Mouse (Mus musculus) stomach, embryonic 16.5 days (tissue): Measurements from ENCODE around the gene Hist2h4. TPM values are rescaled to one million over a fixed set of nuclear protein-coding genes. Genes with fewer than 3 reads are reported as not detected.
"Not testable (repeated sequence)": the region's sequence is repeated elsewhere in the genome, so short reads cannot be mapped to it uniquely, and the experiment has no call there.

Experiments
- ATAC-seq: fragments of 200-750 bp; cut with Nextera tagmentation; 2 replicates; pipeline ENCODE4 v1.8.0; 2017; ENCODE audit warnings: moderate number of reproducible peaks, moderate TSS enrichment; ENCODE audit not compliant: insufficient read depth, low FRiP score
- H3K27ac ChIP-seq: fragments of 300-500 bp; sonication (generic); 2 replicates; pipeline ENCODE4 v1.5.1; 2014; ENCODE audit warnings: low read length
- H3K27me3 ChIP-seq: fragments of 300-500 bp; sonication (generic); 2 replicates; pipeline ENCODE4 v1.6.1; 2014; ENCODE audit warnings: low read length, control low read depth, mixed read lengths; ENCODE audit not compliant: control insufficient read depth, insufficient read depth
- H3K36me3 ChIP-seq: fragments of 300-500 bp; sonication (generic); 2 replicates; pipeline ENCODE4 v1.6.1; 2014; ENCODE audit warnings: low read length; ENCODE audit not compliant: control insufficient read depth, insufficient read depth
- H3K4me1 ChIP-seq: fragments of 300-500 bp; sonication (generic); 2 replicates; pipeline ENCODE4 v1.6.1; 2014; ENCODE audit warnings: low read length, control low read depth, mixed read lengths; ENCODE audit not compliant: control insufficient read depth, insufficient read depth
- H3K4me2 ChIP-seq: fragments of 300-500 bp; sonication (generic); 2 replicates; pipeline ENCODE4 v1.6.1; 2014; ENCODE audit warnings: low read depth, low read length, mixed read lengths
- H3K4me3 ChIP-seq: fragments of 300-500 bp; sonication (generic); replicated peaks from 2 replicates; pipeline ENCODE4 v1.5.1; 2014; ENCODE audit warnings: mild to moderate bottlenecking, low read length
- H3K9ac ChIP-seq: fragments of 300-500 bp; sonication (generic); 2 replicates; pipeline ENCODE4 v1.6.1; 2014; ENCODE audit warnings: low read length
- H3K9me3 ChIP-seq: fragments of 300-500 bp; sonication (generic); replicated peaks from 2 replicates; pipeline ENCODE4 v1.6.1; 2016; ENCODE audit warnings: low read length, control low read depth; ENCODE audit not compliant: control insufficient read depth
- WGBS: fragments of 180-500 bp; shearing (Covaris S2); extraction: QIAGEN DNeasy Blood & Tissue Kit; methylation state at CpG from one replicate; pipeline ENCODE4 v1.1.7; 2014; 5-methylcytosine and 5-hydroxymethylcytosine counted together
- microRNA-seq: library from miRNA; unstranded; fragments of <30 nt; microRNA quantifications from one replicate; pipeline ENCODE4, GENCODE M21; 2016
- polyA plus RNA-seq: library from polyadenylated mRNA; unstranded; fragments of >200 nt; fragmentation: Nextera tagmentation; extraction: Ambion mirVana; gene quantifications from 2 replicates; pipeline ENCODE4 v1.2.1, GENCODE M21; 2015

Gene Hist2h4
- polyA plus RNA-seq, 1 experiment from 2014 or later = 7.8 TPM

- Histone ChIP-seq H3K4me2 (peak within 1 kb of the TSS; percentile 82), H3K9me3 (no peaks in the 10 kb centered on the region), H3K27me3 (no peaks in the 10 kb centered on the region), H3K4me1 (peaks cover 31% of the 10 kb centered on the region), H3K36me3 (no peaks in the 10 kb centered on the region), H3K9ac (peak within 1 kb of the TSS; percentile 78), H3K27ac (peak within 1 kb of the TSS; percentile 98), H3K4me3 (peak within 1 kb of the TSS; percentile 50)
- WGBS = under 1% methylated on average over 43 of the region's 43 CpGs
- ATAC-seq = peak; percentile 93
These were observed 42.1 kb downstream of the Hist2h4 start, which contains the start of the genes Hist2h2ac and Hist2h2be for GRCm38 (mm10) chr3:96220765-96221639. Gene Hist2h2ac (minus strand): TSS chr3:96220880. Gene Hist2h2be (plus strand): TSS chr3:96221119.

GRCm38 (mm10) chr3:96220131-96220764 is 42.9 kb downstream of the Hist2h4 start:
- not testable (repeated sequence) for H3K27me3 ChIP-seq, H3K36me3 ChIP-seq, H3K9me3 ChIP-seq
- ATAC-seq = peak; percentile 1; the same call in 1 of the 2 replicates
- Histone ChIP-seq H3K4me2 (peak overlapping the region; percentile 82), H3K27ac (peak overlapping the region; percentile 98), H3K4me1 (peaks cover 31% of the 10 kb centered on the region), H3K4me3 (peak overlapping the region; percentile 50), H3K9ac (peak overlapping the region; percentile 78)
- under 1% methylated on average over 32 of the region's 47 CpGs for WGBS

GRCm38 (mm10) chr3:96219661-96220130 is 43.4 kb downstream of the Hist2h4 start, which contains the start of the genes Bola1 and Hist2h2ab:
Gene Bola1 (minus strand): TSS chr3:96219709.
Gene Hist2h2ab (plus strand): TSS chr3:96219865.
- Histone ChIP-seq H3K4me3 (peak within 1 kb of the TSS; percentile 50), H3K27me3 (no peaks in the 10 kb centered on the region), H3K9ac (peak within 1 kb of the TSS; percentile 78), H3K36me3 (no peaks in the 10 kb centered on the region), H3K27ac (peak within 1 kb of the TSS; percentile 98), H3K4me1 (peaks cover 31% of the 10 kb centered on the region), H3K9me3 (no peaks in the 10 kb centered on the region), H3K4me2 (peak within 1 kb of the TSS; percentile 82)
- ATAC-seq = peak; percentile 78
- WGBS = 0% methylated on average over 34 of the region's 37 CpGs

- peaks cover 31% of the 10 kb centered on the region for H3K4me1 ChIP-seq
- H3K27ac ChIP-seq = peak overlapping the region; percentile 98
- WGBS = under 1% methylated on average over 12 of the region's 12 CpGs
- H3K9ac ChIP-seq = peak overlapping the region; percentile 78
- H3K4me3 ChIP-seq = peak overlapping the region; percentile 50
- no peaks in the 10 kb centered on the region for H3K9me3 ChIP-seq
- H3K4me2 ChIP-seq = peak overlapping the region; percentile 82
- no peak for ATAC-seq
- H3K27me3 ChIP-seq = no peaks in the 10 kb centered on the region
- no peaks in the 10 kb centered on the region for H3K36me3 ChIP-seq
These were observed 43.9 kb downstream of the Hist2h4 start for GRCm38 (mm10) chr3:96219191-96219641.

Small RNA genes within 50 kb of the gene (microRNA-seq; reads per million reads assigned to microRNA genes)
- gene Gm44492 = not detected
- gene Gm47311 = not detected
- not detected for gene Gm47313

Other genes starting within 250 kb of the Hist2h4 start
- 31.7 and 39.6 TPM in 2 replicates for gene Vps45, start 204.8 kb downstream of the Hist2h4 start, polyA plus RNA-seq
- gene Otud7b, start 158.8 kb downstream of the Hist2h4 start, polyA plus RNA-seq = 11.8 and 13.1 TPM in 2 replicates
- gene Mtmr11, start 101.3 kb downstream of the Hist2h4 start, polyA plus RNA-seq = 19.4 and 21.2 TPM in 2 replicates
- 124 and 125 TPM in 2 replicates for gene Sf3b4, start 91.0 kb downstream of the Hist2h4 start, polyA plus RNA-seq
- gene Sv2a, start 82.2 kb downstream of the Hist2h4 start, polyA plus RNA-seq = 4.1 and 4.4 TPM in 2 replicates
- gene Bola1, start 43.6 kb downstream of the Hist2h4 start, polyA plus RNA-seq = 46.8 and 50.0 TPM in 2 replicates
- gene Hist2h2ab, start 43.4 kb downstream of the Hist2h4 start, polyA plus RNA-seq = 0.92 TPM in 1 of 2 replicates, not detected in the other
- gene Hist2h2ac, start 42.4 kb downstream of the Hist2h4 start, polyA plus RNA-seq = 2.9 and 6.3 TPM in 2 replicates
- 9.3 and 10.6 TPM in 2 replicates for gene Hist2h2be, start 42.2 kb downstream of the Hist2h4 start, polyA plus RNA-seq
- gene Hist2h3c2, start 24.2 kb downstream of the Hist2h4 start, polyA plus RNA-seq = 2.6 TPM in 1 of 2 replicates, not detected in the other
- gene Hist2h2aa2, start 23.0 kb downstream of the Hist2h4 start, polyA plus RNA-seq = 49.4 and 53.3 TPM in 2 replicates
- gene Hist2h2aa1, start 17.8 kb downstream of the Hist2h4 start, polyA plus RNA-seq = 19.4 and 20.8 TPM in 2 replicates
- 1.3 and 2.1 TPM in 2 replicates for gene Hist2h3c1, start 16.6 kb downstream of the Hist2h4 start, polyA plus RNA-seq
- gene Hist2h3b, start 5.3 kb upstream of the Hist2h4 start, polyA plus RNA-seq = 29.8 and 39.2 TPM in 2 replicates
- gene Hist2h2bb, start 6.4 kb upstream of the Hist2h4 start, polyA plus RNA-seq = 7.3 and 12.4 TPM in 2 replicates
- gene Fcgr1, start 30.7 kb upstream of the Hist2h4 start, polyA plus RNA-seq = 3.0 and 3.4 TPM in 2 replicates
- gene BC107364, start 189.0 kb upstream of the Hist2h4 start, polyA plus RNA-seq = 0.17 and 0.29 TPM in 2 replicates